ENCODE assay signal across 15 mouse cellular contexts in the genomic region with DNA sequence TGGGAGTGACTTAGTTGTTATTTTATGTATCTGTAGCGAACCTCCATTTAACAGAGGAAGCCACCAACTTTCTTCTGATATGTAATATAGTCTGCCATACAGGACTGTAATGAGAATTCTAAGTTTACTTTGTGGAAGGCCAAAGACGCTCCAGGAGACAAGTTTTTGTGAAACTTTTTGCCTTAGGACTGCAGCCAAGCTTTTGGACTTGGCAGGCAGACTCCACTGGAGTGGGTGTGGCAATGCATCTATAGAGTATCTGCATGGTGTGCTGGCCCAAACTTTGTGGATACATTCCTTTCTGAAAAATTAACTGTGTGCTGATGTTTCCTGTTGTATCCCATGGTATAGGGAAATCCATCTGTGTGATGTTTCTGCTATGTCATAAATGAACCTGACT.
"Had no signal": no experiment of that assay in that cellular context is flagged by ENCODE, and none has a peak within 500 bp of the region (broad histone marks: within the 10 kb centered on the region; RNA-seq: fewer than 3 reads in every experiment).

No protein-coding gene starts in this region.

- DNase-seq: gastrocnemius, adult 2 months; gastrocnemius, postnatal 14 days; gastrocnemius, postnatal 36 days; heart, adult 11 months; heart, adult 2 months; heart, postnatal 14 days; heart, postnatal 36 days; kidney, adult 11 months; kidney, adult 2 months; kidney, adult 9 months; kidney, postnatal 14 days; kidney, postnatal 36 days; layer of hippocampus, adult 9-11 months; layer of hippocampus, postnatal 36 days; left cerebral cortex, postnatal 4 days had no signal
